Mouse (Mus musculus) midbrain, embryonic 14.5 days (tissue): ENCODE data around the gene Spata31d1a. TPM values are rescaled to one million over a fixed set of nuclear protein-coding genes. Genes with fewer than 3 reads are reported as not detected.

Experiments
- ATAC-seq: fragments of 200-750 bp; cut with Nextera tagmentation; 2 replicates; pipeline ENCODE4 v1.8.0; 2017; ENCODE audit warnings: moderate number of reproducible peaks, moderate library complexity; ENCODE audit not compliant: low FRiP score, low TSS enrichment
- DNase-seq: peaks from one replicate; pipeline ENCODE4 v3.0.0-alpha.2; 2015
- H3K27ac ChIP-seq: fragments of 300-500 bp; sonication (generic); replicated peaks from 2 replicates; pipeline ENCODE4 v1.5.1; 2014; ENCODE audit warnings: mild to moderate bottlenecking, low read depth, low read length, moderate library complexity
- H3K27me3 ChIP-seq: fragments of 300-500 bp; sonication (generic); 2 replicates; pipeline ENCODE4 v1.6.1; 2014; ENCODE audit warnings: low read length, control low read depth, mixed read lengths; ENCODE audit not compliant: control insufficient read depth, insufficient read depth
- H3K36me3 ChIP-seq: fragments of 300-500 bp; sonication (generic); 2 replicates; pipeline ENCODE4 v1.6.1; 2014; ENCODE audit warnings: low read length, control low read depth; ENCODE audit not compliant: control insufficient read depth, insufficient read depth
- H3K4me1 ChIP-seq: fragments of 300-500 bp; sonication (generic); 2 replicates; pipeline ENCODE4 v1.6.1; 2014; ENCODE audit warnings: mild to moderate bottlenecking, antibody characterized with exemption, low read length, control low read depth; ENCODE audit not compliant: control insufficient read depth, insufficient read depth
- H3K4me2 ChIP-seq: fragments of 300-500 bp; sonication (generic); 2 replicates; pipeline ENCODE4 v1.6.1; 2014; ENCODE audit warnings: mild to moderate bottlenecking, low read length, moderate library complexity
- H3K4me3 ChIP-seq: fragments of 300-500 bp; sonication (generic); replicated peaks from 2 replicates; pipeline ENCODE4 v1.5.1; 2014; ENCODE audit warnings: low read depth, low read length
- H3K9ac ChIP-seq: fragments of 300-500 bp; sonication (generic); replicated peaks from 2 replicates; pipeline ENCODE4 v1.6.1; 2014; ENCODE audit warnings: mild to moderate bottlenecking, low read length, moderate library complexity
- H3K9me3 ChIP-seq: fragments of 300-500 bp; sonication (generic); 2 replicates; pipeline ENCODE4 v1.6.1; 2016; ENCODE audit warnings: low read length, control low read depth, mixed read lengths; ENCODE audit not compliant: control insufficient read depth
- WGBS: fragments of 180-500 bp; shearing (Covaris S2); extraction: QIAGEN DNeasy Blood & Tissue Kit; methylation state at CpG from one replicate; pipeline ENCODE4 v1.1.7; 2014; 5-methylcytosine and 5-hydroxymethylcytosine counted together
- polyA plus RNA-seq: library from polyadenylated mRNA; unstranded; fragments of >200 nt; fragmentation: Nextera tagmentation; extraction: Ambion mirVana; gene quantifications from 2 replicates; pipeline ENCODE4 v1.2.1, GENCODE M21; 2014

Gene Spata31d1a
- polyA plus RNA-seq, 1 experiment from 2014 or later: not detected

DNA sequence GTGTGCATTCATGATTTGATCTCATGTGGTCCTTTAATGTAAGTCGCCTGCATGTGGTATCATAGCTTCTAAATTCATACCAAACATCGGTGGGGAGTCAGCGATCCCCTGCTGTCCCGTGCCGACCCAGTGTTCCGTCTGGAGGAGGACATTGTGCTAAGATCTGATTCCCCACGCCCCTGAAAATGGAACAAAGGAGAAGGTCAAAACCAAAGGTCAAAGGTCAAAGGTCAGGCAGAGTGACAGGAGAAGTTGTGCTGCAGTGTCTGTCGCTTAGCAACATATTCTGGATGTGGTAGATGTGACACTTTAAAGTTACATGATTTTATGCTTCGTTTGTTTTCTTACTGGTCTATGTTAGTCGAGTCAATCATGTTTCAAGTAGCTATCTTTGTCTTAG is 18.7 kb downstream of the Spata31d1a start:
- H3K4me3 ChIP-seq: no peak overlapping the region
- H3K36me3 ChIP-seq: no peaks in the 10 kb centered on the region
- ATAC-seq (no peak), DNase-seq (peak; percentile 23)
- no peaks in the 10 kb centered on the region for H3K4me1 ChIP-seq
- 5% methylated on average over 10 of the region's 10 CpGs for WGBS
- no peak overlapping the region for H3K9ac ChIP-seq
- H3K4me2 ChIP-seq: no peak overlapping the region
- no peaks in the 10 kb centered on the region for H3K9me3 ChIP-seq
- no peaks in the 10 kb centered on the region for H3K27me3 ChIP-seq
- H3K27ac ChIP-seq: no peak overlapping the region

DNA sequence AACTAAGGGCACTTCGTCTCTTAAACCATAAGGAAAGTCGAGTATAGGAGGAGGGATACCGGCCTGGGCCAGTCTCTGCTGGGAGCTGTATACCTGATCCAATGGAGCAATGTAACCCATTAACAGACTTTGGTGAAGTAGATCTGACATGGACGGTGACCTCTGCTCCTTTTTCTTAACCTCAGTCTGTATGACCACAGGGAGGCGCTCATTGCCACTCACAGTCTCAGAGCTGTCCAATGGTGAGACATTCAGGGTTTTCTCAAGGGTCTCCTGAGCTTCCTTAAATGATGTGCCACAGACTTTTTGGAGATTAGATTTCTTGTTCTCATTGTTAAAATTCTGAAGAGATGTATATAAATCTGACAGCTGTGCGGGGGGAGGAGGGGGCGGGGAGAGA is 19.6 kb downstream of the Spata31d1a start:
- H3K9ac ChIP-seq: no peak overlapping the region
- H3K36me3 ChIP-seq: no peaks in the 10 kb centered on the region
- no peak for ATAC-seq
- no peaks in the 10 kb centered on the region for H3K4me1 ChIP-seq
- no peaks in the 10 kb centered on the region for H3K27me3 ChIP-seq
- H3K4me3 ChIP-seq: no peak overlapping the region
- no peak overlapping the region for H3K4me2 ChIP-seq
- no peak for DNase-seq
- H3K9me3 ChIP-seq: no peaks in the 10 kb centered on the region
- no peak overlapping the region for H3K27ac ChIP-seq
- 87% methylated on average over 7 of the region's 7 CpGs for WGBS

DNA sequence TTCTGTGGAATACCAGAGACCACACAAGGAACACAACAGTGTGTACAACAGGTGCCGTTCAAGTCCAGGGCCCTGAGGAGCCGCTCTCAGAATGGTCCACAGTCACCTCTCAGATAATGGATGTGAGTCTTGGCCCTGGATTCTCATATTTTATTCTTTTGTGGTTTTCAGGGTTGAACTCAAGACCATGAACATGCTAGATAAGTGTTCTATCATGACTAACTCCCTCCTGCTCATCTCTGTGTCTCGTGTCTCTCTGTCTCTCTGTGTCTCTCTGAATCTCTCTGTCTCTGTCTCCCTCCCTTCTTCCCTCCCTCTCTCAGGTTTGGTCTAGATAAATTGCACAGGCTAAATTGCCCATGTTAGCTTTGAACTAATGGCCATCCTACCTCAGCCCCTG is 20.3 kb downstream of the Spata31d1a start:
- Histone ChIP-seq H3K4me1 (no peaks in the 10 kb centered on the region), H3K27ac (no peak overlapping the region), H3K9ac (no peak overlapping the region), H3K36me3 (no peaks in the 10 kb centered on the region), H3K9me3 (no peaks in the 10 kb centered on the region), H3K4me3 (no peak overlapping the region), H3K4me2 (no peak overlapping the region), H3K27me3 (no peaks in the 10 kb centered on the region)
- DNase-seq (no peak), ATAC-seq (no peak)
- WGBS: 94% methylated on average over 3 of the region's 3 CpGs

DNA sequence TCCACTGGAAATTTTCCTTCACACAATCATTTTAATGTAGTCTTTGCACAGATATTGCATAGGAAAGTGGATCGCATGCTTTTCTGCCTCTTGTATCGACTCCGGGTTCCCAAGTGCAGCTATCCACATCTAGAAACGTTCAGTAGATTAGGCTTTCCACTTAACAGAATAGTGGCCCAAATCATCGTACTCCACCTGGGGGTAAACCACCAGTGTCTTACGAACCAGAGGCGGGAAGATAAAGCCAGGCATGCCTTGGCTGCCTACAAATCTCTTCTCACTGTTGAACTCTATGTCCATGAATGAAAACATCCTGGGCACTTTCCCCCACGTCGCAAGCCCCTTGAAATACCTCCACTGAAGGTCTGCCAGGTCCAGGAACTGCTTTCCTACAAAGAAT is 20.8 kb downstream of the Spata31d1a start:
- Histone ChIP-seq H3K27me3 (no peaks in the 10 kb centered on the region), H3K4me3 (no peak overlapping the region), H3K9ac (no peak overlapping the region), H3K27ac (no peak overlapping the region), H3K4me1 (no peaks in the 10 kb centered on the region), H3K4me2 (no peak overlapping the region), H3K36me3 (no peaks in the 10 kb centered on the region), H3K9me3 (no peaks in the 10 kb centered on the region)
- DNase-seq (no peak), ATAC-seq (no peak)
- WGBS: 89% methylated on average over 9 of the region's 9 CpGs

DNA sequence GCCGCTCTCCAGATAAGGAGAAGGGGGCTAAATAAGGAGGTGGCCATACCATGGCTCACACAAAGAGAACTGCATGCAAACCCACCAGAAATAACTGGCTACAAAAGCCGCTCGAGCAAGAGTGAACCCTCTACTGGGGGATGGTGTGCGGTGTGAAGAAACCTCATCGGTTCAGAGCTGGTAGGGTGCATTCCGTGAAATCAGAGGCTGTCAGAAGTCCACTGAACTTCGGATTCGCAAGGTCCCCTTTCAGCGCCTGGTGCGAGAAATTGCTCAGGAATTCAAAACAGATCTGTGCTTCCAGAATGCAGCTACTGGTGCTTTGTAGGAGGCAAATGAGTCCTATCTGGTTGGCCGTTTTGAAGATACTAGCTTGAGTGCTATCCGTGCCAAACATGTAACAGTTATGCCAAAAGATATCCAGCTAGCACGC is 21.8 kb downstream of the Spata31d1a start:
- Histone ChIP-seq H3K4me1 (no peaks in the 10 kb centered on the region), H3K9ac (no peak overlapping the region), H3K36me3 (no peaks in the 10 kb centered on the region), H3K9me3 (no peaks in the 10 kb centered on the region), H3K4me2 (no peak overlapping the region), H3K27ac (no peak overlapping the region), H3K27me3 (no peaks in the 10 kb centered on the region), H3K4me3 (no peak overlapping the region)
- WGBS: 73% methylated on average over 13 of the region's 13 CpGs
- ATAC-seq (no peak), DNase-seq (no peak)

- DNase-seq (no peak), ATAC-seq (no peak)
- H3K27me3 ChIP-seq: no peaks in the 10 kb centered on the region
- H3K9ac ChIP-seq: no peak overlapping the region
- no peaks in the 10 kb centered on the region for H3K9me3 ChIP-seq
- H3K4me2 ChIP-seq: no peak overlapping the region
- no peaks in the 10 kb centered on the region for H3K4me1 ChIP-seq
- no peaks in the 10 kb centered on the region for H3K36me3 ChIP-seq
- no peak overlapping the region for H3K4me3 ChIP-seq
- H3K27ac ChIP-seq: no peak overlapping the region
- WGBS: 90% methylated on average over 3 of the region's 3 CpGs
Observed at GRCm38 (mm10) chr13:59685236-59685635, 24.9 kb downstream of the Spata31d1a start.

DNA sequence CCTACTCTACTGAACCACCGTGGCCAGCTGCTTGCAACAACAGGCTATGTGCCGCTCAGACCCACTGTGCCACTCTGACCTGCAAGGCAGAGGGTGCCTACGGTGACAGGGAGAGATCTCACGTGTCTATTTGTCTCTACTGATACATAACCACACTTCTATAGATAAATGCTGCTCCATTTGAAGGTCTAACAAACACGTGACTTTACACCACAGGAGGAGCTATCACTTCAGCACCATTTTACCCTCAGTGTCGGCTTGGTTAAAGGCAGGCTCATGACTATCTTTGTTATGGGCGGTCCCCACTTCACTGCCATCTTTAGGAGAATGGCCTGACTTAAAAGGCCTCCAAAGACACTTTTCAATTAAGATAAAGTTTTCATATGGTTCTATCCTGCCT is 27.5 kb downstream of the Spata31d1a start:
- no peak overlapping the region for H3K27ac ChIP-seq
- no peak for ATAC-seq
- H3K9me3 ChIP-seq: no peaks in the 10 kb centered on the region
- no peak for DNase-seq
- H3K36me3 ChIP-seq: no peaks in the 10 kb centered on the region
- H3K4me1 ChIP-seq: no peaks in the 10 kb centered on the region
- H3K4me2 ChIP-seq: no peak overlapping the region
- H3K27me3 ChIP-seq: no peaks in the 10 kb centered on the region
- no peak overlapping the region for H3K9ac ChIP-seq
- H3K4me3 ChIP-seq: no peak overlapping the region
- WGBS: 45% methylated on average over 7 of the region's 7 CpGs

DNA sequence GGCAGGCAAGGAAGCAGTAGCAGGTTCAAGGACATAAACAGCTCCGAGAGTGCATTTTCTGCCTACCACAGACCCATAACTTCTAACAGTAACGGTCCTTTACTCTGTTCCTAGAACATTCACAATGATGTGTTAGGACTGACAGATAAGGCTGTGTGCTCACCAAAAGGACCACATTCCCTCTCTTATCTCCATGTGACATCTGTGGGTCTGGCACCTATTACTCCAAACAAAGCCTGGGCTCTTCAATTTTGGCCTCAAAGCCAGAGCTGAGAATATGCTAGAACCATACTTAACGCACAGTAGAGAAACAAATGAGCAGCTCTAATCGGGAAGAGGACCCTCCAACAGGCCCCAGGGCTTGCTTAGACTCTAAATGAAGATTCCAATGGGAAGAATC is 30.2 kb downstream of the Spata31d1a start:
- Histone ChIP-seq H3K4me1 (no peaks in the 10 kb centered on the region), H3K27me3 (no peaks in the 10 kb centered on the region), H3K4me2 (no peak overlapping the region), H3K9me3 (no peaks in the 10 kb centered on the region), H3K4me3 (no peak overlapping the region), H3K36me3 (no peaks in the 10 kb centered on the region), H3K9ac (no peak overlapping the region), H3K27ac (no peak overlapping the region)
- no peak for ATAC-seq
- no peak for DNase-seq
- 84% methylated on average over 4 of the region's 4 CpGs for WGBS

DNA sequence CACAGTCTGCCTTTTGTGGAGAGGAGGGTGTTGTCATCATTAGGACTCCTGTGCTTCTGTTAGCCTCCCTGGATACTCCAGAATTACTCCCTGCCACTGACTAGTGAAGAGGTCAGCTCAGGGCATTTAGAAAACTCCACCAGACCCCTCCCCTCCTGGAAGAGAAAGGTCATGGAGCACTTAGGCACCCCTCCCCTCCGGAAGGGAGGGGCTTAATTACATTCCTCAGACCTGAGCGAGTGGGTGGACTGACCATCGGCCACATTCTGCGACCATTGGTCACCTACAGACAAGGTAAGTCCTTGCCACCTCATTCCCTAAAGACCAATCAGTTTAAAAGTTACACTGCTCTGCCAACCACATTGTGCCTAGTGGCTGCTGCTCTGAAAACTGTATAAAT is 30.8 kb downstream of the Spata31d1a start:
- no peak overlapping the region for H3K4me3 ChIP-seq
- H3K9me3 ChIP-seq: no peaks in the 10 kb centered on the region
- ATAC-seq: no peak
- no peak overlapping the region for H3K27ac ChIP-seq
- H3K36me3 ChIP-seq: no peaks in the 10 kb centered on the region
- no peak for DNase-seq
- WGBS: 60% methylated on average over 4 of the region's 4 CpGs
- no peak overlapping the region for H3K9ac ChIP-seq
- H3K27me3 ChIP-seq: no peaks in the 10 kb centered on the region
- H3K4me2 ChIP-seq: no peak overlapping the region
- no peaks in the 10 kb centered on the region for H3K4me1 ChIP-seq
